Mouse (Mus musculus) 3134 (cell line): Measurements from ENCODE around the gene Mus81.
A peak's percentile ranks its signal among the peaks of the same experiment; 100 is the strongest.

Experiments used
- DNase-seq: peaks from one replicate; pipeline ENCODE4 v3.0.0-alpha.2; 2011; ENCODE audit warnings: low spot score; ENCODE audit not compliant: insufficient read length; ENCODE audit errors: extremely low read depth

Gene Mus81

DNA sequence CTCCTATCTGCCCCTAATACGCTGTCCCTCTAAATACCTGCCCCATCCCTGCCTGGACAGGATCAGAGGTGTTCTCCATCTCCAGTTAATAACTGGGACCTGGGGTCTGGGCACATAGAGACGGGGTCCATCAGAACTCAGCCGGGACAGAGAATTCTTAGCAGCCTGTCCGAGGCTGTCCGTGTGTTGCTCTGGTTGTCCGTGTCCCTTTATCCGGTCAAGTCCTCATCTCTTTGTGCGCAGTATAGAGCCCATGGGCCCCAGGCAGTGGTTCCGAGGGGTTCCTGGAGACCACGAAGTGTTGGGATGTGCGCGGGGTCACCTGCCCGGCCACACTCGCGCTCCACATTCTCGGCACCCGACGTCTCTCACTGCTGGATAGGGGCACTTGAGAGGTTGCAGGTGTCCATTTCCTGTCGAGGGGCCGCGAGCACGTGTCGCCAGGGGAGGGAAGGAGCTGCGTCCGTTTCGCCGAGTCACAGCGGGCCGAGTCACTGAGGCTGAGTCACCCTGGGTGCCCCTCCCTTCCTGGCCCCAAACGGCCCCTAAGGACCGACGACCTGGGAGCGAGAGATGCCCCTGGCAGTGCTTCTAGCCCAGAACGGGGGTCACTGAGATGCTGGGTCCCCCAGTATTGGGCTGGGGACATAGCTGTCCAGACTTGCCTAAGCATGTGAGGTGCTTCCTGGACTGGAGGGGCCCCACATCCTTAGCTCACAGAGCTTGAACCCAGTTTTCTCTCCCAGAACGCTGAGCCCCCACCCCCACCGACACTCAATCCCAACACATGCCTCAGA is 39.6 kb downstream of the Mus81 start:
- DNase-seq = peak; percentile 90

DNA sequence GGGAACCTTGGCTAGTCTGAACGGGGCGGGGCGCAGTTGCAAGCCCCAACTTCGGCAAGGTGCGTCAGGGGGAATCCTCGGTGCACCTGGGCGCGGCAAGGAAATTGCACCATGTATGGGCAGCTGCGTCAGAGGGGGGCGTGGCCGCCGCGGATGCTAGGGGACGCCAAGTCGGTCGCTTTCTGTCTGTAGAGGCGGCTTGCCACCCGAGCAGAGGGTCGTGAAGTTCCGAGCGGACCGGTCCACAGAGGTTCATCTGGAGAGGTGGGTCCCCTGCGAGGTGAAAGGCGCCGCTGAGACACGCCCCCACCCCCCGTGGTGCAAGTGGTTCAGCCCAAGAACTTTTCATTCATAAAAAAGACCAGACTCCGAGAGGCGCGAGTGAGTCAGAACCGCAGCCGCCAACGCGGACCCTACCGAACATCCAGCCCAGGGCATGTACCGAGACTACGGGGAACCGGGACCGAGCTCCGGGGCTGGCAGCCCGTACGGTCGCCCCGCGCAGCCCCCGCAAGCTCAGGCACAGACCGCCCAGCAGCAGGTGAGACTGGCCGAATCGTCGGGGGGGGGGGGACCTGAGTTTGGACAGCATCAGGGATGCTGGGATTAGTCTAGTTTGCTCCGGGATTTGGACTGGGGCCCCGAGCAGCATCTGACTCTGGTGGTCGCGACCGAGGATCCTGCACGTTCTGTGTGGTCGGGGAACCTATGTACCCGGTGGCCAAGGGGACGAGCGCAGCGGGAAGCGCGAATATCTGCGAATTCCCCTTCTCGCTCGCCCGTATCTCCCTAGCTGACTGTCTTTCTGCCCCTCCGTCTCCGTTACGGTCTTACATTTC is 40.5 kb downstream of the Mus81 start, which contains the start of gene Fosl1:
TSS of gene Fosl1 (plus strand) at position 33 of the 839 bp plus-strand sequence.
- peak; percentile 90 for DNase-seq

DNA sequence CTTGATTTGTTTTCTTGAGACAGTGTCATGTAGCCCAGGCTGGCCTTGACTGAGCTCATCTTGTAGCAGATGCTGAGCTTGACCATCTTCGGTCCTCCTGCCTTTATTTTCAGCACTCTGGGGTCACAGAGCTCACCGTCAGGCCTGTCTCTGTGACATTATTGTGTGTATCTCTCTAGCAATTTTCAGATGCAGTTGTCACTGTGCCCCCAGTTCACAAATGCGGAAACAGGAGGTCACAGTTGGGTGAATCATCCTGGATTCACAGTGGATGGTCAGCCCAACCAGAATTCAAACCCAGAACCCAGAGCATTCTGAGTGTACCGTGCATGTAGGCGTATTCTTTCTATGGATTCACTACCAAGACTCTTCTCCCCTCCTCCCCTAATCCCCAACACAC is 42.5 kb downstream of the Mus81 start:
- no peak for DNase-seq

DNA sequence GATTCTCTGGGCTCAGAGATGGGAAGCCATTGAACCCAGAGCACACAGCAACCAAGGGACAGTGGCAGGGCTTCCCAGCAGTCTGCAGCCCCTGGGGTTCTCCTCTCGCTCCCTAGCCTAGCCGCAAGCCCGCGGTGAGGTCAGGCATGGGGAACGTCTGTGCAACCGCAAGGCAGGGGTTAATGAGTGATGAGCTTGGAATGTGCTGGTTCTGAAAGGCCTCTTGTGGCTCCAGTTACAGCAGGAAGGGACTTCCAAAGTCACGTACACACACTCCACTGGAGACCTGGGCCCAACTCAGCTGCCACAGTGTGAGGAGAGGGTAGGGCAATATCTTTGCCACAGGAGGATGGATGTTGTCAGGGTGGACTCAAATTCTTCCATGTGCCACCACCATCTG is 43.2 kb downstream of the Mus81 start:
- peak; percentile 92 for DNase-seq

DNA sequence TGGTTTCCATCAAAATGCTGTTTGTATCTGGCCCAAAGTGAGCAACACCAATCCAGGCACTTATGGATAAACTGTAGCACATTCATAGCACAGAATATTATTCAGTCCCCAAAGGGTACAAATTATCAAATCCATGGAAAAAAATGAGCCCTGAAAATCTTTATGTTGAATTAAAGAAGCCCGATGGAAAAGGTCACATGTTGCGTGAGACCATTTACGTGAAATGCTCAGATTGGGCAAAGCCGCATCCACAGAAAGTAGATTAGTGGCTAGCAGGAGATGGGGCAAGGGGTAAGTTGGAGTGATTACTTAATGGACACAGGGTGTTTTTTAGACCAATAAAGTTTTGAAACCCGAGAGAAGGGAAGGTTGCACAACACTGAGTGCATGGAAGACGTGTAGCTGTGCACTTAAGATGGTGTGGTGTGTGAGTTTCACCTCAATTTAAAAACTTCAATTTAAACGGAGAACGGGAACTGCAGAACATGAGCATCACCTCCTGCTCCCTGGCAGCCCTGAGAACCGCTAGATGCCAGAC is 43.8 kb downstream of the Mus81 start:
- DNase-seq = no peak

DNA sequence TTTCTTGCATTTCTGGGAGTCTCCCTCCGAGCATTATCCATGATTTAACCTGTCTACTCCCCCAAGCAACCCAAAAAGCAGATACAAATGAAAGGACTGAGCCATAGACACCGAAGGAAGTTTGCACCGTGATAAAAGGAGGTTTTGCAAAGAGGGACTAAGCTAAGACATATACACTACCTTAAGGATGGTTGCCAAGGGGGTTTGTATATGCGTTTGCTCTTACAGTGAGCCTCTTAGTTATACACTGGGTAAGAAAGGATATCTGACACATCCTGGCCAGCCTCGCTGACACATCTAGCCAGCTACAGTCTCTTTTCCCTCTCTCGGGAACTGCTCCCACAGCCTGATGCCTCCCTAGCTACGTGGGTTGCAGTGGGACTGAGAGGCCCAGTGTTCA is 54.3 kb downstream of the Mus81 start:
- no peak for DNase-seq

DNA sequence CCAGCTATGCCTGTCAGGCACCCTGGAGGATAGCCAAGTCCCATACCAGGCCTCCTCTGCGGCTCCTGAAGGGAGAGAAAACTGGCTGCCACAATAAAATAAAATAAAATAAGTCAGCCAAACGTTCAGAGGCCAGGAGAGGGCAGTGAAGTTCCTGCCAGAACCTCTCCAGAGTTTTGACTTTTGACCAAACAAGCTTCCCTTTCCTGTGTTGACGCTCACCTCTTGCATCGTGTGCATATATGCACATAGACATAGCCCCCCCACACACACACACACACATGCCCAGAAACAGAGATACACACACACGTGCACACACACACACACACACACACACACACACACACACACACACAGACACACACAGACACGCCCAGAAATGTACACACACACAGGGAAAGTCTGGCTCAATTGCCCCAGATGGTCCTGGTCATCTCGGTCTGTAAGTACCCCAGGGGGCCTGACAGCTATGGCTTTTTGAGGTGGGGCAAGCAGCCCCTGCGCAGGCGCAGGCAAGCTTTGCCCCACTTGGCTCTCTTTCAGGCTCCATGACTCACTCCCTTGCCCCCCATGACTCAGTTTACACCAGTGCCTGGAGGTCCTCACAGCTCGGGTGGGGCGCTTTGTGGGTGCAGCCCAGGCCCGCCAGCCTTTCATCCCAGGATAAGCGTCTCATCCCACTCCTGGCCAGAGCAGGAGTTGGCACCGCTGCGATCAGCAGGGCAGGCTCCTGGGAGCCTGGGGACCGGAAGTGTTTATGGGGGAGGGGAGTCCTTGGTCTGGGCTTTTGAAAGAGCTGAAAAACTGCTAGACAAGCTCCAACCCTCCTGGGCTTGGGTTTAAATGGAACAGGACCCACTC is 55.0 kb downstream of the Mus81 start:
- peak; percentile 85 for DNase-seq
